Mouse (Mus musculus) stomach, postnatal 0 days (tissue): Measurements from ENCODE around the gene Hoxa5.

ENCODE experiments used
- CTCF ChIP-seq: IDR thresholded peaks from 2 replicates; pipeline ENCODE4 v1.5.1; 2016; ENCODE audit warnings: antibody characterized with exemption, low read depth, mild to moderate bottlenecking, moderate library complexity
- EP300 ChIP-seq: optimal IDR thresholded peaks from 2 replicates; pipeline ENCODE3; 2016; ENCODE audit warnings: antibody characterized with exemption

GRCm38 (mm10) chr6:52246403-52246803, 42.0 kb upstream of the Hoxa5 start:
- TF ChIP-seq CTCF: no peak
- no peak for TF ChIP-seq EP300
